Mouse (Mus musculus) intestine, embryonic 14.5 days (tissue): ENCODE measurements at regions not wholly inside any gene's neighbourhood (a gene's known extent, or its start where the extent isn't known, plus 50 kb on each side); places are given as distances from the start of the nearest gene placed in this dataset.
"Not testable (repeated sequence)": the region's sequence is repeated elsewhere in the genome, so short reads cannot be mapped to it uniquely, and the experiment has no call there.

Experiments used
- ATAC-seq: fragments of 200-750 bp; cut with Nextera tagmentation; replicated peaks from 2 replicates; pipeline ENCODE4 v1.8.0; 2017; ENCODE audit warnings: low read depth, moderate number of reproducible peaks, moderate TSS enrichment, moderate library complexity; ENCODE audit not compliant: low FRiP score, low TSS enrichment
- DNase-seq: peaks from one replicate; pipeline ENCODE4 v3.0.0-alpha.2; 2018; ENCODE audit warnings: low spot score
- H3K27ac ChIP-seq: fragments of 300-500 bp; sonication (generic); 2 replicates; pipeline ENCODE4 v1.5.1; 2014; ENCODE audit warnings: low read depth, mild to moderate bottlenecking, control low read depth
- H3K27me3 ChIP-seq: fragments of 300-500 bp; sonication (generic); replicated peaks from 2 replicates; pipeline ENCODE4 v1.6.1; 2014; ENCODE audit warnings: low read length, control low read depth; ENCODE audit not compliant: control insufficient read depth, insufficient read depth
- H3K36me3 ChIP-seq: fragments of 300-500 bp; sonication (generic); 2 replicates; pipeline ENCODE4 v1.6.1; 2014; ENCODE audit warnings: low read length, control low read depth; ENCODE audit not compliant: control insufficient read depth, insufficient read depth
- H3K4me1 ChIP-seq: fragments of 300-500 bp; sonication (generic); replicated peaks from 2 replicates; pipeline ENCODE4 v1.6.1; 2014; ENCODE audit warnings: low read length, control low read depth, mixed read lengths; ENCODE audit not compliant: control insufficient read depth, insufficient read depth
- H3K4me2 ChIP-seq: fragments of 300-500 bp; sonication (generic); 2 replicates; pipeline ENCODE4 v1.6.1; 2014; ENCODE audit warnings: low read length
- H3K4me3 ChIP-seq: fragments of 300-500 bp; sonication (generic); 2 replicates; pipeline ENCODE4 v1.5.1; 2014; ENCODE audit warnings: low read depth, low read length, control low read depth, mixed read lengths
- H3K9ac ChIP-seq: fragments of 300-500 bp; sonication (generic); 2 replicates; pipeline ENCODE4 v1.6.1; 2014; ENCODE audit warnings: mild to moderate bottlenecking, low read length
- H3K9me3 ChIP-seq: fragments of 300-500 bp; sonication (generic); 2 replicates; pipeline ENCODE4 v1.6.1; 2016; ENCODE audit warnings: low read length, control low read depth; ENCODE audit not compliant: control insufficient read depth
- WGBS: fragments of 180-500 bp; shearing (Covaris S2); extraction: QIAGEN DNeasy Blood & Tissue Kit; methylation state at CpG from one replicate; pipeline ENCODE4 v1.1.7; 2014; 5-methylcytosine and 5-hydroxymethylcytosine counted together

- H3K4me2 ChIP-seq: no peak overlapping the region
- no peaks in the 10 kb centered on the region for H3K36me3 ChIP-seq
- H3K9me3 ChIP-seq: no peaks in the 10 kb centered on the region
- ATAC-seq: no peak
- H3K4me3 ChIP-seq: no peak overlapping the region
- H3K9ac ChIP-seq: no peak overlapping the region
- H3K27ac ChIP-seq: no peak overlapping the region
- 74% methylated on average over 3 of the region's 3 CpGs for WGBS
- H3K27me3 ChIP-seq: no peaks in the 10 kb centered on the region
- no peak for DNase-seq
- H3K4me1 ChIP-seq: no peaks in the 10 kb centered on the region
These were observed 96.0 kb downstream of the Dmrta2 start for GRCm38 (mm10) chr4:110073836-110074235.

GRCm38 (mm10) chr4:110083371-110083770 is 105.5 kb downstream of the Dmrta2 start:
- Histone ChIP-seq H3K27me3 (no peaks in the 10 kb centered on the region), H3K4me3 (no peak overlapping the region), H3K36me3 (no peaks in the 10 kb centered on the region), H3K9me3 (no peaks in the 10 kb centered on the region), H3K27ac (no peak overlapping the region), H3K4me1 (no peaks in the 10 kb centered on the region), H3K4me2 (no peak overlapping the region), H3K9ac (no peak overlapping the region)
- DNase-seq: no peak
- ATAC-seq: no peak

GRCm38 (mm10) chr4:110087570-110088247 is 109.9 kb downstream of the Dmrta2 start:
- WGBS: 32% methylated on average over 9 of the region's 9 CpGs
- Histone ChIP-seq H3K27ac (no peak overlapping the region), H3K9ac (no peak overlapping the region), H3K4me2 (no peak overlapping the region), H3K9me3 (no peaks in the 10 kb centered on the region), H3K27me3 (no peaks in the 10 kb centered on the region), H3K4me3 (no peak overlapping the region), H3K36me3 (no peaks in the 10 kb centered on the region), H3K4me1 (no peaks in the 10 kb centered on the region)
- peak; percentile 84 for DNase-seq
- ATAC-seq: 0 out of 2 replicates have a peak, but pooled peaks have one; percentile 40

DNA sequence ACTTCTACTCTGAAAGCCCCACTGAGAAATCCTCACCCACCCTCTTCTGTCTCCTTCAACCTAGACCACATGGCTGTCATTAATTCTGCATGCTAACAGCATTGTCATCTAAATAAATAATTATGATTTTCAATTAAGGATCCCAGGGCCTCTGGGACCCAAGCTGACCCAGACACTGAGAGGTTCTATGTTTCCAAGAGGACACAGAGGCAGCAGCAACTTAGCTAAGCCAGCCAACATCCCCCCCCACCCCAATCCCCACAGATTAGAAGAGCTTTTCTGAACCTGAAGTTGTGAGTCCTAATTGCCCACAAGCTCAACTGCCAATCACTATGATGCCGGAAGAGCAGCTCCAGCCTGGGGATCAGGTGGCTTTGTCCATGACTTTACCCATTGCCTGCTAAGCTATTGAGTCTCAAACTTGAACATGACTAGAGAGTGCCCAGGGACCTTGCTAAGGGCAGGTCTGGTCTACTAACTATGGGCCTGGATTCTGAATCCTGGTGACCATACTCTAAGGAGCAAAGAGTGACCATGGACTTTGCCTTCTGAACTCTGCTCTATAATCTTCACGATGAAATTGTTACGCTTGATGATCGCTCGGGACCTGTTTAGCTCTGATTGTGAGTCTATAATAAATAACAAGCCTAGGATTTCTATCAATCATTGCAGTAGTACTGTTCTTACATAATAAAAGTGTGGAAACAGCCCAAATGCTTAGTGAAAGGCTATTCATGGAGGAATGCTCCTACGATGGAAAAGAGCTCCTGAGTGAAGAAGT is 115.4 kb downstream of the Dmrta2 start:
- DNase-seq (no peak), ATAC-seq (no peak)
- H3K9ac ChIP-seq: no peak overlapping the region
- H3K9me3 ChIP-seq: no peaks in the 10 kb centered on the region
- no peak overlapping the region for H3K4me2 ChIP-seq
- 92% methylated on average over 6 of the region's 6 CpGs for WGBS
- no peak overlapping the region for H3K27ac ChIP-seq
- H3K4me1 ChIP-seq: no peaks in the 10 kb centered on the region
- no peaks in the 10 kb centered on the region for H3K36me3 ChIP-seq
- no peaks in the 10 kb centered on the region for H3K27me3 ChIP-seq
- H3K4me3 ChIP-seq: no peak overlapping the region

GRCm38 (mm10) chr4:110094541-110094940 is 116.7 kb downstream of the Dmrta2 start:
- H3K4me2 ChIP-seq: no peak overlapping the region
- H3K36me3 ChIP-seq: no peaks in the 10 kb centered on the region
- no peaks in the 10 kb centered on the region for H3K4me1 ChIP-seq
- ATAC-seq: no peak
- no peaks in the 10 kb centered on the region for H3K27me3 ChIP-seq
- no peak overlapping the region for H3K4me3 ChIP-seq
- DNase-seq: no peak
- H3K9ac ChIP-seq: no peak overlapping the region
- H3K27ac ChIP-seq: no peak overlapping the region
- 81% methylated on average over 1 of the region's 1 CpGs for WGBS
- no peaks in the 10 kb centered on the region for H3K9me3 ChIP-seq

DNA sequence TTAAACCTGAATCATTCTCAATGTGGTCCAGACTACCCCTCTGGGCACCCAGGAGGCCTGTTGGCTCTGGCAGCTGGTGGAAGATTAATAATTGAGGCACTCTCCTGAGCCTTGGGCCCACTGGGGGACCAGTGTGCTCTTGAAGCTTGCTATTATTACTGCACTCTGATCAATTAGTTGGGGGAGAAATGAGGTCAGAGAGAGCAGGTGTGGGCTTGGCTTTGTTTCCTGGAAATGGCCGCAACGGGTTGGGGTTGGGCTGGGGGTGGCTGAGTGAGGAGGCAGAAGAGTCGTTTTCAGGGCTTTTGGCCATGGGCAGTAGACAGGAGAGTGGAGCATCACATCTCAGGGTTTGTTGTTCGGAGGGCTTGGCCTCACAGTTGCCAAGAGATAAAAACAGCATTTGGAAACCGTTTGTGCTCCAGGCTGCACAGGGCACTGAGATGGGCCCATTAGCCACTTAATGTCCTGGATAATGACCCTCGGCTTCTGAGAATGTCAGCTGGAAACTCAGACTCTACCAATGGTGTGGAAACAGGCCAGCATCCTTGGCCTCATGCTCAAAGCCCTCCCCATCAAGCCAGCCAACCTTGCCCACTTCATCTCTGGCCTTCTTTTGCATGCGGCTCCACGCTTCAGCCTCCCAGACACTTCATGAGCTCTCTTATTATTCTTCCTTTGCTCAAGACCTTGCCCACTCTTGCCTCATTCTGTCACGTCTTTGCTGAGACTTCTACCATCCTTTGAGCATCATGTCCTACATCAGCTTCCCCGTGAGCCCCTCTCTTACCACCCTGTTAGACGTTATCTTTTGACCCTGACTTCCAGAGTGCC is 118.1 kb downstream of the Dmrta2 start:
- ATAC-seq: no peak
- Histone ChIP-seq H3K27me3 (no peaks in the 10 kb centered on the region), H3K4me1 (no peaks in the 10 kb centered on the region), H3K4me2 (no peak overlapping the region), H3K27ac (no peak overlapping the region), H3K36me3 (no peaks in the 10 kb centered on the region), H3K9ac (no peak overlapping the region), H3K4me3 (no peak overlapping the region), H3K9me3 (no peaks in the 10 kb centered on the region)
- DNase-seq: no peak
- WGBS: 78% methylated on average over 11 of the region's 11 CpGs

DNA sequence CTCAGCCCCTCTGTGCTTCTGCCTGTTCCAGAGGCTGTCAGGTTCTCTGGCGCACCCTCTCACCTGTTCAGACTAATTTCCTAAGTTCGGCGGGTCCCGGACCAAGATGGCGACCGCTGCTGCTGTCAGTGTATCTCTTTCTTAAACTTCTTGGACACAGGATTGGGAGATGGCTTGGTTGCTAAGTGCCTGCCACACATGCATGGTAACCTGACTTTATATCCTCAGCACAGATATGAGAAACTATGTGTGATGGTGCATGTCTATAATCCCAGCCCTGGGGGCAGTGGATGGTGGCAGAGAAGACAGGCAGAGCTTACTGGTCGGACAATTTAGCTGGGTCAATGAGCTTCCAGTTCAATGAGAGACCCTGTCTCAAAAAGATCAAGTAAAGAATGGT is 126.3 kb downstream of the Dmrta2 start:
- ATAC-seq, H3K36me3 ChIP-seq, H3K4me3 ChIP-seq, H3K27ac ChIP-seq, H3K9ac ChIP-seq, DNase-seq, H3K4me1 ChIP-seq, H3K27me3 ChIP-seq, H3K4me2 ChIP-seq, H3K9me3 ChIP-seq: not testable (repeated sequence)
- 90% methylated on average over 6 of the region's 7 CpGs for WGBS

DNA sequence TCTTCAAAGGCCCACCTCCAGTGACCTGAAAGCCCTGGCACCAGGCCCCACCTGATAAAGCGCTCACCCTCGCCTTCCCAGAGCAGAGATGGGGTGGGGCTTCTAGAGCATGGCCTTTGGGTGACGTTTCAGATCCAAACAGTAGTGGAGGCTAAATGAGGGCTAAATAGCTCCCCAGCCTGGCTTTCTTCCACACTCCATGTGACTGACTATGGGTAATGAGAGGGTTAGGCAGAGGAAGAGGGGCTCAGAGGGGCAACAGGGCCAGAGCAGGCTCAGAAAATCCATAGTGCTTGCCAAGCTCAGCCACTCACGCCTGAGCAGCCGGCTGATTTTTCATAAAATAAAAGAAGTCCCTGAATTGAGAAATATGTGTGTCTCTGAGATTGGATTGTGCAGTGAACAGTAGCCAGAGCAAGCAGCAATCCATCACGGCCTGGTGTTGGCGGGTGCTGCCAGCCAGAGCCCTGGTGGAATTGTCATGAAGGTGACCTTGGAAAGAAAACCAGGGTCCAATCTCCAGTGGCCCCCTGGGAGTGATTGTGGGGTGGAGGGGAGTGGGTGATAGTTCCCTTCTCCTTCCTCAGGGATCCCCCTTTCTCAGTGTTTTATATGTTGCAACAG is 128.9 kb downstream of the Dmrta2 start:
- ATAC-seq (no peak), DNase-seq (no peak)
- no peaks in the 10 kb centered on the region for H3K4me1 ChIP-seq
- H3K27ac ChIP-seq: no peak overlapping the region
- no peak overlapping the region for H3K9ac ChIP-seq
- H3K36me3 ChIP-seq: no peaks in the 10 kb centered on the region
- H3K9me3 ChIP-seq: no peaks in the 10 kb centered on the region
- no peaks in the 10 kb centered on the region for H3K27me3 ChIP-seq
- H3K4me3 ChIP-seq: no peak overlapping the region
- 75% methylated on average over 7 of the region's 7 CpGs for WGBS
- H3K4me2 ChIP-seq: no peak overlapping the region
